In genomic region chr8:85014431-85014830, GRCm38 (mm10) we compare ENCODE assay signal across 10 mouse cellular contexts. TPM values are rescaled to one million over a fixed set of nuclear protein-coding genes. Genes with fewer than 3 reads are reported as not detected.
A peak's percentile ranks its signal among the peaks of the same experiment; 100 is the strongest.
DNase-seq lines count a peak whose midpoint lies in the region; ATAC-seq and TF ChIP-seq lines count a peak whose summit lies in the region.
"Had no signal": no experiment of that assay in that cellular context is flagged by ENCODE, and none has a peak within 500 bp of the region (broad histone marks: within the 10 kb centered on the region; RNA-seq: fewer than 3 reads in every experiment).

Gene Best2, minus strand, starts transcription at chr8:85014531.

- H3K27ac ChIP-seq in liver, adult 2 months (replicated peaks; ENCODE audit: insufficient read depth, low read depth, low read length): no peak within 1 kb of the TSS
- peak within 1 kb of the TSS; percentile 68 for H3K27ac ChIP-seq in forebrain, embryonic 10.5 days
- H3K27ac ChIP-seq in limb, embryonic 10.5 days: 0 out of 2 replicates have a peak within 1 kb of the TSS, but pooled peaks have one; percentile 12
- no peak within 1 kb of the TSS for H3K27ac ChIP-seq in neural tube, embryonic 14.5 days (ENCODE audit: low read depth, low read length)

- no peak for ATAC-seq in neural tube, embryonic 14.5 days (ENCODE audit: low read depth)

- no peak for DNase-seq in liver, adult 2 months (ENCODE audit: extremely low read depth, low read depth, low spot score)
- no peak for DNase-seq in liver
- DNase-seq in forebrain, embryonic 10.5 days (ENCODE audit: extremely low spot score, low spot score): no peak
- no peak for DNase-seq in limb, embryonic 10.5 days (ENCODE audit: low spot score)
- DNase-seq in adrenal gland, adult (ENCODE audit: inconsistent age in 2 of 2, low spot score in 1 of 2): no peak
- no peak for DNase-seq in ovary, adult 18-20 months (ENCODE audit: low spot score)
- DNase-seq in adrenal gland, postnatal 36 days: no peak
- DNase-seq: embryo, embryonic 11 days; layer of hippocampus, postnatal 36 days had no signal

- no peaks in the 10 kb centered on the region for H3K9me3 ChIP-seq in forebrain, embryonic 10.5 days
- no peaks in the 10 kb centered on the region for H3K9me3 ChIP-seq in limb, embryonic 10.5 days (replicated peaks)
- H3K9me3 ChIP-seq in neural tube, embryonic 14.5 days (ENCODE audit: control insufficient read depth, low read length): no peaks in the 10 kb centered on the region

- peaks cover 9% of the 10 kb centered on the region for H3K27me3 ChIP-seq in liver, adult 2 months (ENCODE audit: control insufficient read depth, insufficient read depth, low read length)
- peaks cover 50% of the 10 kb centered on the region for H3K27me3 ChIP-seq in forebrain, embryonic 10.5 days (ENCODE audit: poor library complexity, severe bottlenecking)
- peaks cover 60% of the 10 kb centered on the region for H3K27me3 ChIP-seq in limb, embryonic 10.5 days (ENCODE audit: low read depth, poor library complexity, severe bottlenecking)
- peaks cover 8% of the 10 kb centered on the region; the same call in 1 of the 2 replicates for H3K27me3 ChIP-seq in neural tube, embryonic 14.5 days (ENCODE audit: control insufficient read depth, insufficient read depth, low read length)

- no peaks in the 10 kb centered on the region; the same call in 1 of the 2 replicates for H3K36me3 ChIP-seq in liver, adult 2 months (ENCODE audit: control insufficient read depth, insufficient read depth, low read length)
- H3K36me3 ChIP-seq in forebrain, embryonic 10.5 days (replicated peaks): peaks cover 28% of the 10 kb centered on the region
- peaks cover 25% of the 10 kb centered on the region for H3K36me3 ChIP-seq in limb, embryonic 10.5 days
- peaks cover 23% of the 10 kb centered on the region for H3K36me3 ChIP-seq in neural tube, embryonic 14.5 days (ENCODE audit: control insufficient read depth, insufficient read depth, low read length)

- peak within 1 kb of the TSS; percentile 2; the same call in 1 of the 2 replicates for H3K4me3 ChIP-seq in liver, adult 2 months (ENCODE audit: insufficient read depth, low read depth, low read length)
- H3K4me3 ChIP-seq in forebrain, embryonic 10.5 days: peak within 1 kb of the TSS; percentile 49
- peak within 1 kb of the TSS; percentile 41 for H3K4me3 ChIP-seq in limb, embryonic 10.5 days
- peak within 1 kb of the TSS; percentile 30 for H3K4me3 ChIP-seq in neural tube, embryonic 14.5 days (ENCODE audit: low read depth, low read length)

- no peaks in the 10 kb centered on the region for H3K79me2 ChIP-seq in liver, adult 2 months (ENCODE audit: control insufficient read depth, insufficient read depth, low read length)

- H3K4me2 ChIP-seq in neural tube, embryonic 14.5 days (ENCODE audit: low read depth, low read length): peak within 1 kb of the TSS; percentile 54

- TF ChIP-seq CTCF in liver, adult 2 months (IDR thresholded peaks at IDR 0.05; ENCODE audit: low read depth, low read length): no peak

- H3K9ac ChIP-seq in liver, adult 2 months (ENCODE audit: low read depth, low read length): no peak within 1 kb of the TSS
- H3K9ac ChIP-seq in neural tube, embryonic 14.5 days (replicated peaks; ENCODE audit: low read depth, low read length): peak within 1 kb of the TSS; percentile 50

- no peaks in the 10 kb centered on the region for H3K4me1 ChIP-seq in liver, adult 2 months (ENCODE audit: control insufficient read depth, insufficient read depth, low read length)
- H3K4me1 ChIP-seq in forebrain, embryonic 10.5 days: peaks cover 20% of the 10 kb centered on the region
- H3K4me1 ChIP-seq in limb, embryonic 10.5 days: peaks cover 15% of the 10 kb centered on the region
- H3K4me1 ChIP-seq in neural tube, embryonic 14.5 days (ENCODE audit: control insufficient read depth, insufficient read depth, low read length): no peaks in the 10 kb centered on the region

- TF ChIP-seq POLR2A in liver, adult 2 months (IDR thresholded peaks at IDR 0.05; ENCODE audit: extremely low read depth, insufficient read depth, low read length): no peak

- 77% methylated on average over 2 of the region's 2 CpGs for WGBS in liver, adult 2 months
- 59% methylated on average over 1 of the region's 2 CpGs for whole genome bisulfite sequencing in forebrain, embryonic 10.5 days
- WGBS in limb, embryonic 10.5 days: 38% methylated on average over 2 of the region's 2 CpGs
- WGBS in neural tube, embryonic 14.5 days: 51% methylated on average over 2 of the region's 2 CpGs

RNA-seq across cellular contexts. Expression of gene Best2, which starts in this region (rescaled TPM):
- not detected in 2 replicates for total RNA-seq in liver, adult 2 months (2014; rRNA removed)
- 0.06 TPM in 1 of 2 replicates, not detected in the other for polyA plus RNA-seq in liver, adult 2 months (2012; rRNA removed)
- not detected in 2 replicates for polyA plus RNA-seq in forebrain, embryonic 10.5 days (2016; fragmentation: Nextera tagmentation; extraction: Ambion mirVana)
- polyA plus RNA-seq in limb, embryonic 10.5 days (2016; fragmentation: Nextera tagmentation; extraction: Ambion mirVana): not detected in 2 replicates
- polyA plus RNA-seq in neural tube, embryonic 14.5 days (2014; fragmentation: Nextera tagmentation; extraction: Ambion mirVana): 0.12 TPM in 1 of 2 replicates, not detected in the other
- total RNA-seq in adrenal gland, postnatal 36 days (2021): not detected
- total RNA-seq: layer of hippocampus, postnatal 36 days had no signal

Comparison
In these comparisons a context has a peak if more than half of its experiments do, and no peak if none do; other contexts are left out.
1. H3K27ac ChIP-seq: peak in forebrain, embryonic 10.5 days (single experiment) and limb, embryonic 10.5 days (single experiment); none in liver, adult 2 months (single experiment) and neural tube, embryonic 14.5 days (single experiment).
2. Peak in every context shown above with its lines, with median percentiles within 50 percentile points of each other: H3K4me3 ChIP-seq.